ENCODE assay signal across 9 mouse cellular contexts in genomic region chr8:26380668-26381067, GRCm38 (mm10).
DNase-seq lines count a peak whose midpoint lies in the region; ATAC-seq and TF ChIP-seq lines count a peak whose summit lies in the region.
"Had no signal": no experiment of that assay in that cellular context is flagged by ENCODE, and none has a peak within 500 bp of the region (broad histone marks: within the 10 kb centered on the region; RNA-seq: fewer than 3 reads in every experiment).

No protein-coding gene starts in this region.

- H3K27ac ChIP-seq in forebrain, postnatal 0 days (ENCODE audit: low read depth, low read length): no peak overlapping the region
- no peak overlapping the region for H3K27ac ChIP-seq in forebrain, embryonic 13.5 days
- H3K27ac ChIP-seq in stomach, postnatal 0 days (replicated peaks): no peak overlapping the region
- H3K27ac ChIP-seq: limb, embryonic 13.5 days had no signal

- TF ChIP-seq CTCF in forebrain, postnatal 0 days (IDR thresholded peaks at IDR 0.05; ENCODE audit: low read depth): peak; percentile 84
- TF ChIP-seq CTCF in stomach, postnatal 0 days (IDR thresholded peaks at IDR 0.05; ENCODE audit: low read depth): peak; percentile 90

- TF ChIP-seq EP300 in stomach, postnatal 0 days (optimal IDR thresholded peaks at IDR 0.05): no peak

- DNase-seq in forebrain, postnatal 0 days: peak; percentile 85
- peak; percentile 51 for DNase-seq in CD4-positive helper T cell, adult 2 months (ENCODE audit: low read depth, low spot score)
- DNase-seq in c-Kit-positive CD71-positive TER-119-negative erythroid progenitor cells, embryonic 14.5 days (ENCODE audit: low read depth): peak; percentile 9
- peak; percentile 30 to 64 for DNase-seq in frontal cortex, postnatal 25 days (ENCODE audit: low spot score in 2 of 2)
- peak; percentile 80 for DNase-seq in layer of hippocampus, adult 11-12 months (ENCODE audit: low spot score)
- DNase-seq in lung, postnatal 14 days: peak; percentile 78
- peak; percentile 37 for DNase-seq in stomach, postnatal 0 days (ENCODE audit: low spot score)

- H3K27me3 ChIP-seq in forebrain, postnatal 0 days (ENCODE audit: insufficient read depth, low read length): no peaks in the 10 kb centered on the region
- H3K27me3 ChIP-seq in forebrain, embryonic 13.5 days: no peaks in the 10 kb centered on the region
- no peaks in the 10 kb centered on the region for H3K27me3 ChIP-seq in stomach, postnatal 0 days (ENCODE audit: control insufficient read depth, insufficient read depth, low read length)

- ATAC-seq in forebrain, postnatal 0 days: no peak
- no peak for ATAC-seq in forebrain, embryonic 13.5 days
- ATAC-seq in stomach, postnatal 0 days (ENCODE audit: low FRiP score, low TSS enrichment): no peak

- H3K9me3 ChIP-seq in forebrain, postnatal 0 days (ENCODE audit: low read length): no peaks in the 10 kb centered on the region
- H3K9me3 ChIP-seq in forebrain, embryonic 13.5 days (replicated peaks): no peaks in the 10 kb centered on the region
- no peaks in the 10 kb centered on the region for H3K9me3 ChIP-seq in stomach, postnatal 0 days (ENCODE audit: control insufficient read depth, low read length)

- WGBS in forebrain, postnatal 0 days: 35% methylated on average over 3 of the region's 3 CpGs
- 32% methylated on average over 3 of the region's 3 CpGs for WGBS in forebrain, embryonic 13.5 days
- WGBS in stomach, postnatal 0 days: 34% methylated on average over 3 of the region's 3 CpGs

- H3K4me3 ChIP-seq in forebrain, postnatal 0 days (ENCODE audit: low read depth, low read length): no peak overlapping the region
- no peak overlapping the region for H3K4me3 ChIP-seq in forebrain, embryonic 13.5 days
- no peak overlapping the region for H3K4me3 ChIP-seq in stomach, postnatal 0 days (ENCODE audit: low read depth, low read length)
- H3K4me3 ChIP-seq: limb, embryonic 13.5 days had no signal

- no peaks in the 10 kb centered on the region for H3K4me1 ChIP-seq in forebrain, postnatal 0 days (ENCODE audit: insufficient read depth)
- peaks cover 14% of the 10 kb centered on the region for H3K4me1 ChIP-seq in forebrain, embryonic 13.5 days
- no peaks in the 10 kb centered on the region for H3K4me1 ChIP-seq in stomach, postnatal 0 days (replicated peaks; ENCODE audit: control insufficient read depth, insufficient read depth)

- H3K36me3 ChIP-seq in forebrain, postnatal 0 days (ENCODE audit: insufficient read depth): no peaks in the 10 kb centered on the region
- no peaks in the 10 kb centered on the region for H3K36me3 ChIP-seq in forebrain, embryonic 13.5 days (ENCODE audit: poor library complexity, severe bottlenecking)
- no peaks in the 10 kb centered on the region for H3K36me3 ChIP-seq in stomach, postnatal 0 days (ENCODE audit: control insufficient read depth, insufficient read depth, low read length)
- H3K36me3 ChIP-seq: limb, embryonic 13.5 days had no signal

- no peak overlapping the region for H3K4me2 ChIP-seq in forebrain, postnatal 0 days (ENCODE audit: low read depth)
- no peak overlapping the region for H3K4me2 ChIP-seq in forebrain, embryonic 13.5 days
- no peak overlapping the region for H3K4me2 ChIP-seq in stomach, postnatal 0 days (replicated peaks; ENCODE audit: low read depth)
- H3K4me2 ChIP-seq: limb, embryonic 13.5 days had no signal

- H3K9ac ChIP-seq in forebrain, postnatal 0 days: no peak overlapping the region
- no peak overlapping the region for H3K9ac ChIP-seq in forebrain, embryonic 13.5 days
- no peak overlapping the region for H3K9ac ChIP-seq in stomach, postnatal 0 days (ENCODE audit: low read length)
- H3K9ac ChIP-seq: limb, embryonic 13.5 days had no signal

Comparison
In these comparisons a context has a peak if more than half of its experiments do, and no peak if none do; other contexts are left out.
1. DNase-seq: peak in every context shown above with its lines; median percentile 85 in forebrain, postnatal 0 days; 80 in layer of hippocampus, adult 11-12 months; 78 in lung, postnatal 14 days; 51 in CD4-positive helper T cell, adult 2 months; 47 in frontal cortex, postnatal 25 days; 37 in stomach, postnatal 0 days; 9 in c-Kit-positive CD71-positive TER-119-negative erythroid progenitor cells, embryonic 14.5 days.